Mouse (Mus musculus) stomach, embryonic 15.5 days (tissue): ENCODE data around the gene Pcsk2. TPM values are rescaled to one million over a fixed set of nuclear protein-coding genes. Genes with fewer than 3 reads are reported as not detected.

Source experiments
- ATAC-seq: fragments of 200-750 bp; cut with Nextera tagmentation; 2 replicates; pipeline ENCODE4 v1.8.0; 2017; ENCODE audit warnings: low read depth, moderate number of reproducible peaks, moderate TSS enrichment; ENCODE audit not compliant: insufficient read depth, low FRiP score
- H3K27ac ChIP-seq: fragments of 300-500 bp; sonication (generic); 2 replicates; pipeline ENCODE4 v1.5.1; 2015; ENCODE audit warnings: mild to moderate bottlenecking, inconsistent platforms
- H3K27me3 ChIP-seq: fragments of 300-500 bp; sonication (generic); replicated peaks from 2 replicates; pipeline ENCODE4 v1.6.1; 2015; ENCODE audit warnings: inconsistent platforms
- H3K36me3 ChIP-seq: fragments of 300-500 bp; sonication (generic); 2 replicates; pipeline ENCODE4 v1.6.1; 2015; ENCODE audit warnings: inconsistent platforms
- H3K4me1 ChIP-seq: fragments of 300-500 bp; sonication (generic); 2 replicates; pipeline ENCODE4 v1.6.1; 2015; ENCODE audit warnings: inconsistent platforms
- H3K4me2 ChIP-seq: fragments of 300-500 bp; sonication (generic); 2 replicates; pipeline ENCODE4 v1.6.1; 2015; ENCODE audit warnings: mild to moderate bottlenecking, inconsistent platforms
- H3K4me3 ChIP-seq: fragments of 300-500 bp; sonication (generic); replicated peaks from 2 replicates; pipeline ENCODE4 v1.5.1; 2015; ENCODE audit warnings: inconsistent platforms
- H3K9ac ChIP-seq: fragments of 300-500 bp; sonication (generic); 2 replicates; pipeline ENCODE4 v1.6.1; 2015; ENCODE audit warnings: inconsistent platforms
- H3K9me3 ChIP-seq: fragments of 300-500 bp; sonication (generic); 2 replicates; pipeline ENCODE4 v1.6.1; 2016; ENCODE audit warnings: inconsistent platforms
- WGBS: fragments of 180-500 bp; shearing (Covaris S2); methylation state at CpG from one replicate; pipeline ENCODE4 v1.1.7; 2015; 5-methylcytosine and 5-hydroxymethylcytosine counted together
- polyA plus RNA-seq: library from polyadenylated mRNA; unstranded; fragments of >200 nt; fragmentation: Nextera tagmentation; extraction: Ambion mirVana; gene quantifications from 2 replicates; pipeline ENCODE4 v1.2.1, GENCODE M21; 2015

Pcsk2 gene
- polyA plus RNA-seq, 1 experiment from 2014 or later, result 3.1 TPM

- ATAC-seq, result no peak
- H3K9ac ChIP-seq, result no peak overlapping the region
- WGBS, result 57% methylated on average over 9 of the region's 9 CpGs
- H3K36me3 ChIP-seq, result no peaks in the 10 kb centered on the region
- H3K4me3 ChIP-seq, result no peak overlapping the region
- no peaks in the 10 kb centered on the region for H3K4me1 ChIP-seq
- H3K27ac ChIP-seq, result no peak overlapping the region
- H3K4me2 ChIP-seq, result no peak overlapping the region
- no peaks in the 10 kb centered on the region for H3K27me3 ChIP-seq
- no peaks in the 10 kb centered on the region for H3K9me3 ChIP-seq
These were observed 206.3 kb downstream of the Pcsk2 start for GRCm38 (mm10) chr2:143752051-143752788.

DNA sequence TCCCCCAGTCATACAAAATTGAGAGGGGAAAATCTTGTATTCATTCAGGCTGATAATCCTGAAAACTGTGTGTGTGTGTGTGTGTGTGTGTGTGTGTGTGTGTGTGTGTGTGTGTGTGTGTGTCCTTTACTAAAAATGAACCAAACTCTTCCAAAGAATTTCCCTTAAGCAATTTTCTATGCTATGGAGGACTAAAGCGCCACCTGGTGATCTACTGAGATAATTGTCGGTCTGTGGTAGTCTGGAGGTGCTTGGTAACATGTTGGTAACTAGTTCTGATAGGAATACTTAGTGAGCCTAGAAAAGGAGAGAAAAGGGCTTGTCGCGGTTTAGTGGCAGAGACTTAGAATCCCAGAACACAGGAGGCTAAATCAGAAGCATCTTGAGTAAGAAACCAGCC lies 230.5 kb downstream of the Pcsk2 start:
- Histone ChIP-seq H3K27ac (no peak overlapping the region), H3K9me3 (no peaks in the 10 kb centered on the region), H3K4me3 (no peak overlapping the region), H3K36me3 (no peaks in the 10 kb centered on the region), H3K4me2 (no peak overlapping the region), H3K27me3 (no peaks in the 10 kb centered on the region), H3K4me1 (no peaks in the 10 kb centered on the region), H3K9ac (no peak overlapping the region)
- WGBS, result 8% methylated on average over 4 of the region's 4 CpGs
- no peak for ATAC-seq

GRCm38 (mm10) chr2:143780310-143780709 lies 234.4 kb downstream of the Pcsk2 start:
- Histone ChIP-seq H3K4me3 (no peak overlapping the region), H3K9ac (no peak overlapping the region), H3K36me3 (no peaks in the 10 kb centered on the region), H3K9me3 (no peaks in the 10 kb centered on the region), H3K27me3 (no peaks in the 10 kb centered on the region), H3K4me1 (no peaks in the 10 kb centered on the region), H3K27ac (no peak overlapping the region), H3K4me2 (no peak overlapping the region)
- ATAC-seq, result no peak
- WGBS, result 76% methylated on average over 2 of the region's 2 CpGs

- 75% methylated on average over 5 of the region's 5 CpGs for WGBS
- H3K4me3 ChIP-seq, result no peak overlapping the region
- H3K27me3 ChIP-seq, result no peaks in the 10 kb centered on the region
- ATAC-seq, result no peak
- no peaks in the 10 kb centered on the region for H3K9me3 ChIP-seq
- H3K36me3 ChIP-seq, result no peaks in the 10 kb centered on the region
- no peak overlapping the region for H3K9ac ChIP-seq
- H3K4me2 ChIP-seq, result no peak overlapping the region
- no peak overlapping the region for H3K27ac ChIP-seq
- no peaks in the 10 kb centered on the region for H3K4me1 ChIP-seq
These were observed 244.0 kb downstream of the Pcsk2 start for GRCm38 (mm10) chr2:143789911-143790310.

GRCm38 (mm10) chr2:143795858-143796257 lies 249.9 kb downstream of the Pcsk2 start:
- WGBS, result 76% methylated on average over 4 of the region's 4 CpGs
- no peak for ATAC-seq
- no peaks in the 10 kb centered on the region for H3K36me3 ChIP-seq
- H3K4me1 ChIP-seq, result no peaks in the 10 kb centered on the region
- H3K27ac ChIP-seq, result no peak overlapping the region
- no peaks in the 10 kb centered on the region for H3K9me3 ChIP-seq
- no peaks in the 10 kb centered on the region for H3K27me3 ChIP-seq
- H3K9ac ChIP-seq, result no peak overlapping the region
- H3K4me2 ChIP-seq, result no peak overlapping the region
- no peak overlapping the region for H3K4me3 ChIP-seq

GRCm38 (mm10) chr2:143796335-143797013 lies 250.5 kb downstream of the Pcsk2 start:
- H3K4me1 ChIP-seq, result no peaks in the 10 kb centered on the region
- ATAC-seq, result no peak
- H3K9me3 ChIP-seq, result no peaks in the 10 kb centered on the region
- no peak overlapping the region for H3K4me2 ChIP-seq
- H3K27me3 ChIP-seq, result no peaks in the 10 kb centered on the region
- H3K36me3 ChIP-seq, result no peaks in the 10 kb centered on the region
- no peak overlapping the region for H3K9ac ChIP-seq
- WGBS, result 62% methylated on average over 4 of the region's 4 CpGs
- H3K4me3 ChIP-seq, result no peak overlapping the region
- no peak overlapping the region for H3K27ac ChIP-seq

DNA sequence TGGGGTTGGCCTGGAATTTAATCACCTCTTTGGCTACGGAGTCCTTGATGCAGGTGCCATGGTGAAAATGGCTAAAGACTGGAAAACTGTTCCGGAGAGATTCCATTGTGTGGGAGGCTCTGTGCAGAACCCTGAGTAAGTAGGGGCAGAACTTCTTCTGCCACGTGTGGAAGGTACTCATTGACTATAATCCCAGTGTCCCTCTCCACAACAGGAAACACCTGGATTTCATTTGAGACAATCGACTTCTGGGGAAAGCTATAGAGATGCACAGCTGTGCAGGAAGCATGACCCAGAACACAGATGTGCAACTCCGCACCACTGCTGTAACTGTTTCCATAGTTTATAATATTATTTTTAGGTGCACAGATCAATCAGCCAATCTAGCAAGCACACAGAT lies 255.1 kb downstream of the Pcsk2 start:
- ATAC-seq, result no peak
- Histone ChIP-seq H3K4me1 (no peaks in the 10 kb centered on the region), H3K9ac (no peak overlapping the region), H3K36me3 (no peaks in the 10 kb centered on the region), H3K27ac (no peak overlapping the region), H3K4me3 (no peak overlapping the region), H3K4me2 (no peak overlapping the region), H3K9me3 (no peaks in the 10 kb centered on the region), H3K27me3 (no peaks in the 10 kb centered on the region)
- 78% methylated on average over 5 of the region's 5 CpGs for WGBS

GRCm38 (mm10) chr2:143806140-143806923 lies 260.4 kb downstream of the Pcsk2 start:
- H3K36me3 ChIP-seq, result no peaks in the 10 kb centered on the region
- no peak overlapping the region for H3K4me2 ChIP-seq
- no peak for ATAC-seq
- no peak overlapping the region for H3K27ac ChIP-seq
- no peaks in the 10 kb centered on the region for H3K9me3 ChIP-seq
- H3K4me3 ChIP-seq, result no peak overlapping the region
- no peak overlapping the region for H3K9ac ChIP-seq
- H3K4me1 ChIP-seq, result no peaks in the 10 kb centered on the region
- H3K27me3 ChIP-seq, result no peaks in the 10 kb centered on the region
- WGBS, result 65% methylated on average over 15 of the region's 15 CpGs

DNA sequence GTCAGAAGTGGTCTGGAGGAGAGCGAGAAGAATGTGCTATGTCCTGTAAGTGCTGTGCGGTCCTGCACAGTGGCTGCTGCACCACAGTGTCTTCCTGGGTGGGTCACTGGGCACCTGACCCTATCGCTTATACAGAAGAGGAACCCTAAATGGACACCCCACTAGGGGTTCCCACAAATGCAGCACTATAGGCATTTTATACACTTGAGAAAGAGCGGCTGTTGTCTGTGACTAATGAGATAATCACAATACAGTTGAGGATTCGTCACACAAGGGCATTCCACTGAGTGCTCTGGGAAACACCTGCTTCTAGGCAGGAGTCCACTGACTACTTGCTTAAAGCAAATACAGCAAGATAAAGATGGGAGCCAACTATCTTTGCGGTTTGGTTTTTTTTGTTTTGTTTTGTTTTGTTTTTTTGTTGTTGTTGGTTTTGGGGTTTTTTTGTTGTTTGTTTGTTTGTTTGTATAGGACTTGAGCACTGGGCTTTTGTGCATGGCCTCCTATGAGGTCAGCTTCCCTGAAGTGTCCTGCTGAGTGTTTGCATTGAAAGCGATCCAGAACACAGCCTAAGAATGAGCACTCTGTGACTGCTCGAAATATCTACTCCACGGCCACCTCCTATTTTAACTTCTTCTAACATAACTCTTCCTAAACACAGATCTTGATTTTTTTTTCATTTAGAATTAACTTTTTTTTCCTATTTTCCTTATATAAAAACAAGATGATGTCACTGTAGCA lies 261.1 kb downstream of the Pcsk2 start:
- Histone ChIP-seq H3K9me3 (no peaks in the 10 kb centered on the region), H3K4me1 (no peaks in the 10 kb centered on the region), H3K4me2 (no peak overlapping the region), H3K4me3 (no peak overlapping the region), H3K27ac (no peak overlapping the region), H3K36me3 (no peaks in the 10 kb centered on the region), H3K9ac (no peak overlapping the region), H3K27me3 (no peaks in the 10 kb centered on the region)
- no peak for ATAC-seq
- WGBS, result 77% methylated on average over 9 of the region's 9 CpGs

DNA sequence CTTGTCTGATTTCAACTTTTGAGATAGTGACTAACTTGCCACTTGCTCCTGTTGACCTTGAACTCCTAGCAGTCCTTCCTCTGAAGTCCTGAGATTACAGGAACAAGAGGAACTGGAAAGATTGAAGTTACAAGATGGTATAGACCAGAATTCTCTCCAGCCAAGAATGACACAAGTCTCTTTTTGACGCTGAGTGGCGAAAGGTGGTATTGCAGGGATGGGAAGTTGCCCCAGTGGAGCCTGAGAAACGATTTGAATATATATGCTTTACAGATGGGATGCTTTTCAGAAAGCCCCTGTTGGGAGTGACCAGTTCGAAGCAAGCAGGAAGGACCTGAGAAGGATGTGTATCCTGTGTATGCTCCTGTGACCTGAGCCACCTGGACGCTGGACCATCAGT lies 262.8 kb downstream of the Pcsk2 start:
- no peaks in the 10 kb centered on the region for H3K4me1 ChIP-seq
- H3K36me3 ChIP-seq, result no peaks in the 10 kb centered on the region
- no peak overlapping the region for H3K27ac ChIP-seq
- ATAC-seq, result no peak
- no peaks in the 10 kb centered on the region for H3K27me3 ChIP-seq
- no peak overlapping the region for H3K4me2 ChIP-seq
- no peak overlapping the region for H3K9ac ChIP-seq
- WGBS, result 61% methylated on average over 5 of the region's 5 CpGs
- no peaks in the 10 kb centered on the region for H3K9me3 ChIP-seq
- no peak overlapping the region for H3K4me3 ChIP-seq

- Histone ChIP-seq H3K4me3 (no peak overlapping the region), H3K4me2 (no peak overlapping the region), H3K36me3 (no peaks in the 10 kb centered on the region), H3K9ac (no peak overlapping the region), H3K27me3 (no peaks in the 10 kb centered on the region), H3K4me1 (no peaks in the 10 kb centered on the region), H3K27ac (no peak overlapping the region), H3K9me3 (no peaks in the 10 kb centered on the region)
- no peak for ATAC-seq
- WGBS, result 64% methylated on average over 4 of the region's 4 CpGs
These were observed 266.3 kb downstream of the Pcsk2 start for GRCm38 (mm10) chr2:143812262-143812661.
